Mouse (Mus musculus) embryonic fibroblast, embryonic 13.5 days (primary cell): Measurements from ENCODE around the gene Gpr176. TPM values are rescaled to one million over a fixed set of nuclear protein-coding genes. Genes with fewer than 3 reads are reported as not detected.

ENCODE experiments used
- H3K27ac ChIP-seq: 2 replicates; pipeline ENCODE4 v1.5.1; 2012; ENCODE audit warnings: low read length, control low read depth, inconsistent platforms; ENCODE audit not compliant: insufficient read depth
- H3K4me1 ChIP-seq: 2 replicates; pipeline ENCODE4 v1.6.1; 2011; ENCODE audit warnings: low read length; ENCODE audit not compliant: control insufficient read depth, insufficient read depth
- H3K4me3 ChIP-seq: 2 replicates; pipeline ENCODE4 v1.5.1; 2011; ENCODE audit warnings: mild to moderate bottlenecking, control low read depth, low read length; ENCODE audit not compliant: insufficient read depth
- CTCF ChIP-seq: IDR thresholded peaks from 2 replicates; pipeline ENCODE4 v1.5.1; 2011; ENCODE audit warnings: mild to moderate bottlenecking, control low read depth, low read length, moderate library complexity, borderline replicate concordance; ENCODE audit not compliant: insufficient read depth
- POLR2A ChIP-seq: IDR thresholded peaks from 2 replicates; pipeline ENCODE4 v1.6.1; 2011; ENCODE audit warnings: low read depth, mild to moderate bottlenecking, control low read depth, low read length, moderate library complexity
- polyA plus RNA-seq: library from polyadenylated mRNA; stranded (reverse); fragments of >200 nt; gene quantifications from 2 replicates; pipeline ENCODE4 v1.2.4, GENCODE M21; 2011; ENCODE audit warnings: low read depth; ENCODE audit not compliant: missing spikeins, insufficient read length

Gene Gpr176
- polyA plus RNA-seq, 1 experiment = 60.0 TPM

- H3K27ac ChIP-seq = no peak overlapping the region
- peaks cover 4% of the 10 kb centered on the region; the same call in 1 of the 2 replicates for H3K4me1 ChIP-seq
- no peak for TF ChIP-seq POLR2A
- no peak for TF ChIP-seq CTCF
Observed at GRCm38 (mm10) chr2:118336084-118336483, 37.1 kb downstream of the Gpr176 start.

GRCm38 (mm10) chr2:118322663-118323062 lies 50.6 kb downstream of the Gpr176 start:
- no peak for TF ChIP-seq CTCF
- no peak for TF ChIP-seq POLR2A
- Histone ChIP-seq H3K4me3 (no peak overlapping the region), H3K27ac (no peak overlapping the region), H3K4me1 (peaks cover 5% of the 10 kb centered on the region)

More at GRCm38 (mm10) chr2:118336084-118336483, 37.1 kb downstream of the Gpr176 start:
- H3K4me3 ChIP-seq = no peak overlapping the region

GRCm38 (mm10) chr2:118321804-118322203 lies 51.4 kb downstream of the Gpr176 start:
- Histone ChIP-seq H3K4me1 (peaks cover 5% of the 10 kb centered on the region), H3K4me3 (no peak overlapping the region), H3K27ac (no peak overlapping the region)
- TF ChIP-seq POLR2A (no peak), CTCF (no peak)

GRCm38 (mm10) chr2:118321094-118321493 lies 52.1 kb downstream of the Gpr176 start:
- Histone ChIP-seq H3K4me1 (peaks cover 5% of the 10 kb centered on the region), H3K4me3 (no peak overlapping the region), H3K27ac (no peak overlapping the region)
- TF ChIP-seq POLR2A (no peak), CTCF (no peak)

GRCm38 (mm10) chr2:118320519-118320918 lies 52.7 kb downstream of the Gpr176 start:
- H3K4me3 ChIP-seq = no peak overlapping the region
- H3K27ac ChIP-seq = no peak overlapping the region
- H3K4me1 ChIP-seq = peaks cover 5% of the 10 kb centered on the region
- no peak for TF ChIP-seq POLR2A
- TF ChIP-seq CTCF = no peak

- TF ChIP-seq POLR2A (no peak), CTCF (no peak)
- Histone ChIP-seq H3K4me3 (no peak overlapping the region), H3K4me1 (peaks cover 5% of the 10 kb centered on the region), H3K27ac (no peak overlapping the region)
Observed at GRCm38 (mm10) chr2:118319176-118319575, 54.0 kb downstream of the Gpr176 start.

GRCm38 (mm10) chr2:118316939-118317338 lies 56.3 kb downstream of the Gpr176 start:
- Histone ChIP-seq H3K4me3 (no peak overlapping the region), H3K4me1 (peaks cover 5% of the 10 kb centered on the region), H3K27ac (no peak overlapping the region)
- TF ChIP-seq POLR2A (no peak), CTCF (no peak)

GRCm38 (mm10) chr2:118315656-118316402 lies 57.4 kb downstream of the Gpr176 start:
- Histone ChIP-seq H3K4me3 (no peak overlapping the region), H3K4me1 (peaks cover 5% of the 10 kb centered on the region), H3K27ac (no peak overlapping the region)
- no peak for TF ChIP-seq POLR2A
- TF ChIP-seq CTCF = no peak

- no peaks in the 10 kb centered on the region for H3K4me1 ChIP-seq
- TF ChIP-seq CTCF (no peak), POLR2A (no peak)
- H3K4me3 ChIP-seq = no peak overlapping the region
- H3K27ac ChIP-seq = no peak overlapping the region
Observed at GRCm38 (mm10) chr2:118307561-118307960, 65.7 kb downstream of the Gpr176 start.

GRCm38 (mm10) chr2:118306966-118307365 lies 66.3 kb downstream of the Gpr176 start:
- Histone ChIP-seq H3K4me3 (no peak overlapping the region), H3K4me1 (no peaks in the 10 kb centered on the region), H3K27ac (no peak overlapping the region)
- TF ChIP-seq CTCF (no peak), POLR2A (no peak)

GRCm38 (mm10) chr2:118306522-118306895 lies 66.7 kb downstream of the Gpr176 start:
- no peak for TF ChIP-seq CTCF
- no peak for TF ChIP-seq POLR2A
- H3K4me3 ChIP-seq = no peak overlapping the region

More at GRCm38 (mm10) chr2:118306522-118306895, 66.7 kb downstream of the Gpr176 start:
- Histone ChIP-seq H3K4me1 (no peaks in the 10 kb centered on the region), H3K27ac (no peak overlapping the region)
